Mouse (Mus musculus) bone marrow, adult 2 months (tissue): ENCODE measurements around the gene Cdc45.

Source experiments
- CTCF ChIP-seq: fragments of 200-500 bp; IDR thresholded peaks from 2 replicates; pipeline ENCODE4 v1.5.1; 2011; ENCODE audit warnings: low read length, control low read depth; ENCODE audit not compliant: control insufficient read depth, insufficient read depth
- POLR2A ChIP-seq: fragments of 200-500 bp; IDR thresholded peaks from 2 replicates; pipeline ENCODE4 v1.6.1; 2011; ENCODE audit warnings: low read depth, mild to moderate bottlenecking, control low read depth, low read length, borderline replicate concordance; ENCODE audit not compliant: control insufficient read depth

- TF ChIP-seq POLR2A = no peak
- no peak for TF ChIP-seq CTCF
Measured at GRCm38 (mm10) chr16:18738303-18738702, 73.5 kb downstream of the Cdc45 start.
